Mouse (Mus musculus): ENCODE results near the gene Pnpt1.

Gene Pnpt1

GRCm38 (mm10) chr11:29130385-29131355, at the start of gene Pnpt1:
TSS of gene Pnpt1 (plus strand) at chr11:29130744.
- peak; percentile 88 for DNase-seq (ENCODE audit: low spot score)

- DNase-seq (ENCODE audit: low spot score): no peak
These were observed 38.1 kb upstream of the Pnpt1 start for GRCm38 (mm10) chr11:29092403-29092802.

- no peak for DNase-seq (ENCODE audit: low spot score)
These were observed 31.6 kb upstream of the Pnpt1 start for GRCm38 (mm10) chr11:29098926-29099325.

GRCm38 (mm10) chr11:29129862-29130384, 621 bp upstream of the Pnpt1 start:
- DNase-seq (ENCODE audit: low spot score): peak; percentile 14

- DNase-seq (ENCODE audit: low spot score): no peak
These were observed 10.1 kb downstream of the Pnpt1 start for GRCm38 (mm10) chr11:29140671-29141070.

- DNase-seq (ENCODE audit: low spot score): no peak
These were observed 18.4 kb downstream of the Pnpt1 start for GRCm38 (mm10) chr11:29148901-29149300.

GRCm38 (mm10) chr11:29163569-29163968, 33.0 kb downstream of the Pnpt1 start:
- DNase-seq (ENCODE audit: low spot score): no peak

GRCm38 (mm10) chr11:29171959-29172391, 41.4 kb downstream of the Pnpt1 start:
- peak; percentile 80 for DNase-seq (ENCODE audit: low spot score)

- peak; percentile 99 for DNase-seq (ENCODE audit: low spot score)
These were observed 42.1 kb downstream of the Pnpt1 start, which contains the start of gene Ppp4r3b for GRCm38 (mm10) chr11:29172563-29173124. TSS of gene Ppp4r3b (plus strand) at chr11:29172890.

- peak; percentile 77 for DNase-seq (ENCODE audit: low spot score)
These were observed 42.6 kb downstream of the Pnpt1 start for GRCm38 (mm10) chr11:29173125-29173631.

GRCm38 (mm10) chr11:29173706-29174436, 43.3 kb downstream of the Pnpt1 start:
- no peak for DNase-seq (ENCODE audit: low spot score)

GRCm38 (mm10) chr11:29179319-29179718, 48.8 kb downstream of the Pnpt1 start:
- DNase-seq (ENCODE audit: low spot score): no peak

- no peak for DNase-seq (ENCODE audit: low spot score)
These were observed 50.1 kb downstream of the Pnpt1 start for GRCm38 (mm10) chr11:29180657-29181056.

GRCm38 (mm10) chr11:29181751-29182150, 51.2 kb downstream of the Pnpt1 start:
- DNase-seq (ENCODE audit: low spot score): no peak

- no peak for DNase-seq (ENCODE audit: low spot score)
These were observed 58.4 kb downstream of the Pnpt1 start for GRCm38 (mm10) chr11:29188981-29189380.

GRCm38 (mm10) chr11:29203653-29204052, 73.1 kb downstream of the Pnpt1 start:
- no peak for DNase-seq (ENCODE audit: low spot score)

GRCm38 (mm10) chr11:29209774-29210173, 79.2 kb downstream of the Pnpt1 start:
- DNase-seq (ENCODE audit: low spot score): no peak

Data from T-cell, adult 2 months (primary cell).